ENCODE assay signal across 9 mouse cellular contexts in the genomic region with DNA sequence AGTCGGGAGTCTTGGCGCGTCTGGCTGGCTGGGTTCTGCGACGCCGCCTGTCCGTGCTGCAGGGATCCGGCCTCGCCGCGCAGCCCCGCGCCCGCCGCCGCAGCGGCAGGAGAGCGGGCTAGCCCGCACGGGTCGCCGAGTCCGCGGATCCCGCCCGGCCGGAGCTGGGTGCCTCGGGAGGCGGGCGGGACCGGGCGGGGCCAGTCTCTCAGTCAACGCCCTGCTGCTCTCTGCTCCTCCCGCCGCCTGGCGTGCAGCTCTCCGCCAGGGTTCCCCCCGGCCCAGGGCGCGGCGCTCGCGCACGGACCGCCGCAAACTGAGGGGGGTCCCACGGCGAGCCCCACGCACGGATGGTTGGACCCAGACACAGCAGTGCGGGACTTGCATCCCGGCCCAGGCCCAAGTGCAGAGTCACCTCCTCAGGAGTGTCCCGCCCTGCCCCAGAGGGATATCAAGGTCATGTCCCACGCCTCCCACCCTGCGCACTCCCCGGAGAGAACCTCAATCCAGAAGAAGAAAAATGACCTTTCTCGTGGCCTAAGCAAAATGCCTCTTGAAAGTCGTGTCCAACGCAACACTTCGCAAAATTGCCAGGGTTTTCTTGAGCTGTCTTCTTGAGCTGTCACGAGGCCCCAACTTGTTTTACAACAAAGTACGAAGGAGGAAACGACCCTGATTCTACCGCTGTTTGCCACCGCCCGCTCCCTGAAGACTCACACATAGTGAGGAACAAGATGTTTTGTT. TPM values are rescaled to one million over a fixed set of nuclear protein-coding genes. Genes with fewer than 3 reads are reported as not detected.
DNase-seq lines count a peak whose midpoint lies in the region; ATAC-seq and TF ChIP-seq lines count a peak whose summit lies in the region.
"Had no signal": no experiment of that assay in that cellular context is flagged by ENCODE, and none has a peak within 500 bp of the region (broad histone marks: within the 10 kb centered on the region; RNA-seq: fewer than 3 reads in every experiment).

No protein-coding gene starts in this region.

- peak overlapping the region; percentile 53 for H3K9ac ChIP-seq in hindbrain, embryonic 15.5 days
- peak overlapping the region; percentile 39 for H3K9ac ChIP-seq in limb, embryonic 15.5 days
- H3K9ac ChIP-seq in midbrain, postnatal 0 days (replicated peaks; ENCODE audit: low read length, poor library complexity, severe bottlenecking), result peak overlapping the region; percentile 42

- intact Hi-C loops in gastrocnemius, adult 2 months (cut with DNase I), result no loop called here

- TF ChIP-seq POLR2A in brain, embryonic 14.5 days (IDR thresholded peaks at IDR 0.05; ENCODE audit: borderline replicate concordance, extremely low read depth, insufficient read depth, insufficient read length, poor library complexity, severe bottlenecking), result no peak

- H3K4me2 ChIP-seq in hindbrain, embryonic 15.5 days, result peak overlapping the region; percentile 99
- H3K4me2 ChIP-seq in limb, embryonic 15.5 days, result peak overlapping the region; percentile 97
- peak overlapping the region; percentile 99 for H3K4me2 ChIP-seq in midbrain, postnatal 0 days (ENCODE audit: low read depth, low read length, poor library complexity, severe bottlenecking)

- peaks cover 21% of the 10 kb centered on the region for H3K4me1 ChIP-seq in hindbrain, embryonic 15.5 days (replicated peaks)
- peaks cover 22% of the 10 kb centered on the region for H3K4me1 ChIP-seq in limb, embryonic 15.5 days
- H3K4me1 ChIP-seq in midbrain, postnatal 0 days (ENCODE audit: insufficient read depth, low read length), result 0 out of 2 replicates have a peak, but pooled peaks cover 4% of the 10 kb centered on the region

- no peak for TF ChIP-seq CTCF in brain, embryonic 14.5 days (IDR thresholded peaks at IDR 0.05; ENCODE audit: borderline replicate concordance, extremely low read depth, insufficient read depth, insufficient read length)
- peak; percentile 8; the same call in 1 of the 2 replicates for TF ChIP-seq CTCF in gastrocnemius, adult 2 months (IDR thresholded peaks at IDR 0.05)
- TF ChIP-seq CTCF in midbrain, postnatal 0 days (IDR thresholded peaks at IDR 0.05), result no peak

- H3K36me3 ChIP-seq in hindbrain, embryonic 15.5 days, result no peaks in the 10 kb centered on the region
- no peaks in the 10 kb centered on the region for H3K36me3 ChIP-seq in limb, embryonic 15.5 days
- no peaks in the 10 kb centered on the region for H3K36me3 ChIP-seq in midbrain, postnatal 0 days (ENCODE audit: insufficient read depth, low read length)

- DNase-seq in kidney, adult 11 months, result peak; percentile 24
- no peak for DNase-seq in kidney, adult 9 months
- DNase-seq in brain, embryonic 14.5 days (ENCODE audit: low read depth), result peak; percentile 61
- peak; percentile 65 for DNase-seq in gastrocnemius, adult 2 months
- no peak for DNase-seq in midbrain, postnatal 0 days (ENCODE audit: low spot score)

- peaks cover 42% of the 10 kb centered on the region for H3K27me3 ChIP-seq in hindbrain, embryonic 15.5 days
- peaks cover 51% of the 10 kb centered on the region for H3K27me3 ChIP-seq in limb, embryonic 15.5 days
- H3K27me3 ChIP-seq in midbrain, postnatal 0 days (ENCODE audit: insufficient read depth, low read length), result peaks cover 28% of the 10 kb centered on the region

- WGBS in hindbrain, embryonic 15.5 days, result under 1% methylated on average over 64 of the region's 66 CpGs
- WGBS in limb, embryonic 15.5 days, result under 1% methylated on average over 63 of the region's 66 CpGs
- WGBS in midbrain, postnatal 0 days, result under 1% methylated on average over 63 of the region's 66 CpGs

- peak overlapping the region; percentile 58; the same call in 1 of the 2 replicates for H3K27ac ChIP-seq in gastrocnemius, adult 2 months
- H3K27ac ChIP-seq in hindbrain, embryonic 15.5 days (replicated peaks), result no peak overlapping the region
- no peak overlapping the region for H3K27ac ChIP-seq in limb, embryonic 15.5 days
- H3K27ac ChIP-seq in midbrain, postnatal 0 days (ENCODE audit: low read depth, low read length), result no peak overlapping the region

- ATAC-seq in hindbrain, embryonic 15.5 days (ENCODE audit: low FRiP score, low read depth), result peak; percentile 70
- peak; percentile 71 for ATAC-seq in limb, embryonic 15.5 days (ENCODE audit: insufficient number of reproducible peaks, low FRiP score, low TSS enrichment, low read depth)
- peak; percentile 67 for ATAC-seq in midbrain, postnatal 0 days (ENCODE audit: low FRiP score)
- ATAC-seq in megakaryocyte-erythroid progenitor cell, adult 5-6 weeks (replicated peaks; ENCODE audit: low FRiP score, low TSS enrichment, poor library complexity, severe bottlenecking), result no peak

- H3K4me3 ChIP-seq in gastrocnemius, adult 2 months, result peak overlapping the region; percentile 78
- H3K4me3 ChIP-seq in hindbrain, embryonic 15.5 days, result peak overlapping the region; percentile 55
- peak overlapping the region; percentile 60 for H3K4me3 ChIP-seq in limb, embryonic 15.5 days
- H3K4me3 ChIP-seq in midbrain, postnatal 0 days (ENCODE audit: low read depth, low read length), result peak overlapping the region; percentile 60

- no peaks in the 10 kb centered on the region for H3K9me3 ChIP-seq in hindbrain, embryonic 15.5 days
- H3K9me3 ChIP-seq in limb, embryonic 15.5 days, result no peaks in the 10 kb centered on the region
- no peaks in the 10 kb centered on the region for H3K9me3 ChIP-seq in midbrain, postnatal 0 days (ENCODE audit: low read length)

RNA-seq across cellular contexts. Expression of gene Kcns3, which starts 0.5 kb away (rescaled TPM):
- 0.40 and 0.55 TPM in 2 replicates for polyA plus RNA-seq in brain, embryonic 14.5 days (2012; rRNA removed)
- total RNA-seq in gastrocnemius, adult 2 months (2021), result under 1 TPM; 0.33 to 0.69 TPM
- polyA plus RNA-seq in hindbrain, embryonic 15.5 days (2015; fragmentation: Nextera tagmentation; extraction: Ambion mirVana), result 0.80 and 0.83 TPM in 2 replicates
- polyA plus RNA-seq in limb, embryonic 15.5 days (2015; fragmentation: Nextera tagmentation; extraction: Ambion mirVana), result 2.6 and 3.3 TPM in 2 replicates
- total RNA-seq in midbrain, postnatal 0 days (2014; rRNA removed), result 0.44 and 1.8 TPM in 2 replicates
- polyA plus RNA-seq in midbrain, postnatal 0 days (2015; fragmentation: Nextera tagmentation; extraction: Ambion mirVana), result 0.49 and 0.65 TPM in 2 replicates
- total RNA-seq in megakaryocyte-erythroid progenitor cell, adult 5-6 weeks (2014; fragmentation: Nextera tagmentation), result not detected in 2 replicates
- total RNA-seq in megakaryocyte-erythroid progenitor cell, adult 5-6 weeks (2017), result not detected in 2 replicates
- total RNA-seq: hematopoietic stem cell, adult 5-6 weeks had no signal

RNA-seq across cellular contexts. Expression of gene Msgn1, which starts 58.4 kb away (rescaled TPM):
- not detected in 2 replicates for polyA plus RNA-seq in brain, embryonic 14.5 days (2012; rRNA removed)
- not detected for total RNA-seq in gastrocnemius, adult 2 months (2021)
- polyA plus RNA-seq in hindbrain, embryonic 15.5 days (2015; fragmentation: Nextera tagmentation; extraction: Ambion mirVana), result not detected in 2 replicates
- not detected in 2 replicates for polyA plus RNA-seq in limb, embryonic 15.5 days (2015; fragmentation: Nextera tagmentation; extraction: Ambion mirVana)
- total RNA-seq in midbrain, postnatal 0 days (2014; rRNA removed), result not detected in 2 replicates
- polyA plus RNA-seq in midbrain, postnatal 0 days (2015; fragmentation: Nextera tagmentation; extraction: Ambion mirVana), result not detected in 2 replicates
- total RNA-seq in megakaryocyte-erythroid progenitor cell, adult 5-6 weeks (2014; fragmentation: Nextera tagmentation), result not detected in 2 replicates
- not detected in 2 replicates for total RNA-seq in megakaryocyte-erythroid progenitor cell, adult 5-6 weeks (2017)
- total RNA-seq: hematopoietic stem cell, adult 5-6 weeks had no signal

Comparison
In these comparisons a context has a peak if more than half of its experiments do, and no peak if none do; other contexts are left out.
1. DNase-seq: peak in kidney, adult 11 months (single experiment), brain, embryonic 14.5 days (single experiment) and gastrocnemius, adult 2 months (single experiment); none in kidney, adult 9 months (single experiment) and midbrain, postnatal 0 days (single experiment).
2. Peak in every context shown above with its lines, with median percentiles within 50 percentile points of each other: H3K4me3 ChIP-seq, H3K4me2 ChIP-seq and H3K9ac ChIP-seq.